Mouse (Mus musculus) cortical plate, adult 2 months (tissue): Measurements from ENCODE around the gene Kif1c.
A peak's percentile ranks its signal among the peaks of the same experiment; 100 is the strongest.

Experiments used
- CTCF ChIP-seq: fragments of 200-500 bp; IDR thresholded peaks from 2 replicates; pipeline ENCODE4 v1.5.1; 2011; ENCODE audit warnings: mild to moderate bottlenecking, control low read depth, low read length; ENCODE audit not compliant: insufficient read depth; ENCODE audit errors: extremely low read depth
- POLR2A ChIP-seq: fragments of 200-500 bp; IDR thresholded peaks from 2 replicates; pipeline ENCODE4 v1.6.1; 2011; ENCODE audit warnings: mild to moderate bottlenecking, low read length, control low read depth; ENCODE audit not compliant: insufficient read depth; ENCODE audit errors: extremely low read depth

GRCm38 (mm10) chr11:70776830-70777571 lies 76.7 kb downstream of the Kif1c start:
- TF ChIP-seq POLR2A (no peak), CTCF (peak; percentile 87)
